In genomic region chr10:121403104-121403503, GRCm38 (mm10) we compare ENCODE assay signal across 14 mouse cellular contexts.
"Had no signal": no experiment of that assay in that cellular context is flagged by ENCODE, and none has a peak within 500 bp of the region (broad histone marks: within the 10 kb centered on the region; RNA-seq: fewer than 3 reads in every experiment).

No protein-coding gene starts in this region.

- H3K9ac ChIP-seq: kidney, embryonic 15.5 days; liver, embryonic 13.5 days; lung, embryonic 14.5 days; midbrain, embryonic 12.5 days; midbrain, embryonic 15.5 days had no signal

- DNase-seq: kidney, adult 8-10 months; kidney, postnatal 10 days; kidney, postnatal 36 days; layer of hippocampus, postnatal 36 days; left cerebral cortex, postnatal 4 days; liver, embryonic 13.5 days; lung, embryonic 14.5 days; thymus, postnatal 36 days had no signal

- H3K9me3 ChIP-seq: kidney, embryonic 15.5 days; liver, embryonic 13.5 days; midbrain, embryonic 12.5 days; midbrain, embryonic 15.5 days had no signal

- H3K27ac ChIP-seq: kidney, embryonic 15.5 days; left cerebral cortex, adult 2 months; liver, embryonic 13.5 days; macrophage; midbrain, embryonic 12.5 days; midbrain, embryonic 15.5 days had no signal

- H3K27me3 ChIP-seq: kidney, embryonic 15.5 days; liver, embryonic 13.5 days; midbrain, embryonic 12.5 days; midbrain, embryonic 15.5 days had no signal

- ATAC-seq: lung, postnatal 0 days; midbrain, embryonic 15.5 days had no signal

- H3K4me2 ChIP-seq: kidney, embryonic 15.5 days; liver, embryonic 13.5 days; lung, embryonic 14.5 days; midbrain, embryonic 12.5 days; midbrain, embryonic 15.5 days had no signal

- H3K36me3 ChIP-seq: liver, embryonic 13.5 days; midbrain, embryonic 12.5 days; midbrain, embryonic 15.5 days had no signal

- H3K4me3 ChIP-seq: kidney, embryonic 15.5 days; left cerebral cortex, adult 2 months; liver, embryonic 13.5 days; midbrain, embryonic 12.5 days; midbrain, embryonic 15.5 days had no signal

- H3K4me1 ChIP-seq: kidney, embryonic 15.5 days; liver, embryonic 13.5 days; midbrain, embryonic 12.5 days; midbrain, embryonic 15.5 days had no signal
